Mouse (Mus musculus): ENCODE data around the gene Zfhx3. TPM values are rescaled to one million over a fixed set of nuclear protein-coding genes. Genes with fewer than 3 reads are reported as not detected.

Zfhx3 gene
- total and polyA plus RNA-seq, 3 experiments = 0.23 to 2.5 TPM; not detected in 1

- Histone ChIP-seq H3K9ac (ENCODE audit: control insufficient read depth, low read depth, low read length, poor library complexity, severe bottlenecking) (no peak overlapping the region), H3K27ac (ENCODE audit: control insufficient read depth, low read depth, low read length) (no peak overlapping the region), H3K79me2 (ENCODE audit: control insufficient read depth, insufficient read depth, low read length, poor library complexity) (no peaks in the 10 kb centered on the region), H3K27me3 (ENCODE audit: control insufficient read depth in 1 of 2, insufficient read depth in 2 of 2, low read length in 2 of 2) (no peaks in the 10 kb centered on the region; a peak in 2 of 4 replicates), H3K36me3 (ENCODE audit: control insufficient read depth in 1 of 2, insufficient read depth in 2 of 2, low read length in 2 of 2) (no peaks in the 10 kb centered on the region), H3K4me3 (ENCODE audit: control insufficient read depth in 1 of 2, insufficient read depth in 1 of 2, low read depth in 2 of 2, low read length in 2 of 2) (no peak overlapping the region), H3K9me3 (replicated peaks; ENCODE audit: insufficient read depth, low read length) (no peaks in the 10 kb centered on the region), H3K4me1 (ENCODE audit: control insufficient read depth in 1 of 2, insufficient read depth in 2 of 2, low read length in 2 of 2) (peaks cover 0 to 2% of the 10 kb centered on the region in 2 experiments; a peak in 1 of 4 replicates)
- DNase-seq (ENCODE audit: low read depth, low spot score) = no peak
- TF ChIP-seq MAFK (IDR thresholded peaks at IDR 0.05; ENCODE audit: borderline replicate concordance, low read depth, low read length) (no peak), MXI1 (IDR thresholded peaks at IDR 0.05; ENCODE audit: low read depth, low read length) (no peak), MEF2A (IDR thresholded peaks at IDR 0.05; ENCODE audit: extremely low read depth, insufficient replicate concordance, low read depth, low read length, poor library complexity, severe bottlenecking) (no peak), HCFC1 (IDR thresholded peaks at IDR 0.05; ENCODE audit: low read depth, low read length) (no peak), ZNF384 (IDR thresholded peaks at IDR 0.05; ENCODE audit: low read depth, low read length) (no peak), USF2 (IDR thresholded peaks at IDR 0.05; ENCODE audit: borderline replicate concordance in 1 of 2, insufficient read depth in 1 of 2, low read depth in 1 of 2, low read length in 2 of 2) (no peak), GABPA (IDR thresholded peaks at IDR 0.05; ENCODE audit: low read depth, low read length) (no peak), POLR2AphosphoS2 (IDR thresholded peaks at IDR 0.05; ENCODE audit: low read length) (no peak), GATA1 (IDR thresholded peaks at IDR 0.05; ENCODE audit: low read depth, low read length) (no peak), TCF12 (IDR thresholded peaks at IDR 0.05; ENCODE audit: low read depth, low read length) (no peak), CHD2 (IDR thresholded peaks at IDR 0.05; ENCODE audit: low read length) (no peak), NELFE (IDR thresholded peaks at IDR 0.05; ENCODE audit: low read depth, low read length) (no peak), MYB (IDR thresholded peaks at IDR 0.05; ENCODE audit: low read depth, low read length) (no peak)
These were observed 1020.1 kb downstream of the Zfhx3 start for GRCm38 (mm10) chr8:108962516-108962915.

GRCm38 (mm10) chr8:108963181-108963580, 1020.7 kb downstream of the Zfhx3 start:
- Histone ChIP-seq H3K4me3 (ENCODE audit: control insufficient read depth in 1 of 2, insufficient read depth in 1 of 2, low read depth in 2 of 2, low read length in 2 of 2) (no peak overlapping the region), H3K36me3 (ENCODE audit: control insufficient read depth in 1 of 2, insufficient read depth in 2 of 2, low read length in 2 of 2) (no peaks in the 10 kb centered on the region), H3K27me3 (ENCODE audit: control insufficient read depth in 1 of 2, insufficient read depth in 2 of 2, low read length in 2 of 2) (no peaks in the 10 kb centered on the region; a peak in 2 of 4 replicates), H3K27ac (ENCODE audit: control insufficient read depth, low read depth, low read length) (no peak overlapping the region), H3K79me2 (ENCODE audit: control insufficient read depth, insufficient read depth, low read length, poor library complexity) (no peaks in the 10 kb centered on the region), H3K9ac (ENCODE audit: control insufficient read depth, low read depth, low read length, poor library complexity, severe bottlenecking) (no peak overlapping the region), H3K9me3 (replicated peaks; ENCODE audit: insufficient read depth, low read length) (no peaks in the 10 kb centered on the region), H3K4me1 (ENCODE audit: control insufficient read depth in 1 of 2, insufficient read depth in 2 of 2, low read length in 2 of 2) (peaks cover 0 to 2% of the 10 kb centered on the region in 2 experiments; a peak in 1 of 4 replicates)
- TF ChIP-seq MAZ (IDR thresholded peaks at IDR 0.05; ENCODE audit: low read depth, low read length) (no peak), ZC3H11A (IDR thresholded peaks at IDR 0.05; ENCODE audit: low read depth, low read length) (no peak), SMC3 (IDR thresholded peaks at IDR 0.05; ENCODE audit: low read depth, low read length) (no peak), POLR2A (IDR thresholded peaks at IDR 0.05; ENCODE audit: control insufficient read depth in 1 of 2, insufficient read depth in 1 of 2, low read depth in 1 of 2, low read length in 2 of 2, poor library complexity in 1 of 2) (no peak), MYC (IDR thresholded peaks at IDR 0.05; ENCODE audit: low read depth, low read length) (no peak), EP300 (IDR thresholded peaks at IDR 0.05; ENCODE audit: low read depth in 1 of 2, low read length in 2 of 2) (no peak), RAD21 (IDR thresholded peaks at IDR 0.05; ENCODE audit: low read depth, low read length) (no peak), ZNF384 (IDR thresholded peaks at IDR 0.05; ENCODE audit: low read depth, low read length) (no peak), E2F4 (IDR thresholded peaks at IDR 0.05; ENCODE audit: borderline replicate concordance, low read depth, low read length) (no peak), TAL1 (IDR thresholded peaks at IDR 0.05; ENCODE audit: low read length) (no peak), ZKSCAN1 (IDR thresholded peaks at IDR 0.05; ENCODE audit: low read depth, low read length) (no peak), ELF1 (IDR thresholded peaks at IDR 0.05; ENCODE audit: low read depth, low read length) (no peak), TBP (IDR thresholded peaks at IDR 0.05; ENCODE audit: low read depth, low read length) (no peak), CHD2 (IDR thresholded peaks at IDR 0.05; ENCODE audit: low read length) (no peak), USF1 (IDR thresholded peaks at IDR 0.05; ENCODE audit: low read depth, low read length) (no peak), KAT2A (conservative IDR thresholded peaks at IDR 0.05; ENCODE audit: low read depth, low read length) (no peak)
- no peak for DNase-seq (ENCODE audit: low read depth, low spot score)

Measured in MEL (cell line).